Mouse (Mus musculus) thymus, adult 2 months (tissue): ENCODE measurements around the gene Nmt1.

Experiments used
- CTCF ChIP-seq: fragments of 200-500 bp; IDR thresholded peaks from 2 replicates; pipeline ENCODE4 v1.5.1; 2012; ENCODE audit warnings: mild to moderate bottlenecking, control low read depth, low read length, moderate library complexity, borderline replicate concordance; ENCODE audit not compliant: control insufficient read depth, poor library complexity, insufficient read depth; ENCODE audit errors: extremely low read depth
- POLR2A ChIP-seq: fragments of 200-500 bp; IDR thresholded peaks from 2 replicates; pipeline ENCODE4 v1.6.1; 2012; ENCODE audit warnings: mild to moderate bottlenecking, low read length, control low read depth, moderate library complexity; ENCODE audit not compliant: control insufficient read depth, poor library complexity, insufficient read depth; ENCODE audit errors: extremely low read depth

GRCm38 (mm10) chr11:102992940-102993339, 35.0 kb upstream of the Nmt1 start:
- TF ChIP-seq CTCF (peak; percentile 88), POLR2A (no peak)
